Mouse (Mus musculus): ENCODE data around the gene Rasgef1b.

Rasgef1b gene

GRCm38 (mm10) chr5:99602244-99603023 is 126.4 kb downstream of the Rasgef1b start:
- DNase-seq (ENCODE audit: low spot score in 2 of 2): no peak

- DNase-seq (ENCODE audit: low spot score in 2 of 2): no peak
Measured at GRCm38 (mm10) chr5:99599376-99599775, 129.5 kb downstream of the Rasgef1b start.

DNA sequence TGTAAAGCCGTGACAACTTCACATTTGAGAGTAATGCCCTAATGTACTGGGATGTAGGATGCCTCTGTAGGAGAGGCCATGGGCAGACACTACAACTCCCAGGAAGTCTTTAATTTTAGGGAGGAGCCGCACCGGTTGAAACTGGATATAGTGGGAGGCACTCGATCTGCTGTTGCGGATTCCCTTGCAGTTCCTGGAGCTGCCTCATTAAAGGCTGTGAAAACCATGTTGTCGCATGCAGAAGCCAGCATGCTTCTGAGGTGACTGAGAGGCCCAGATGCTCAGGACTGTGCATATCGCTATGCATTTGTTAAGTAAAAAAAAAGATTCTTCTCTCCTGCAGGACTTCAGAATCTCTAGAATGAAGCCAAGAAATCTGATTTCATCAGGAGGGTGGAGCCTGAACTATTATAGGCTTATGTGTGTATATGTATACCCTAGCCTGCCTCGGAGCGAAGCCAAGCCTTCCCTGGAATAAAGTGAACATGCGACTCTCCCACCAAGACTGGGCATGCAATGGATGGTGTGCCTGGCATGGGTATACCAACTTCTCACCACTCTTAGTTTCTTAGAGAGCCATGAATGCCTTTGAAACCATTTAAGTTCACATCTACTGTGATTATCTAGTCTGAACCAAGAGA is 130.3 kb downstream of the Rasgef1b start:
- DNase-seq (ENCODE audit: low spot score in 2 of 2): no peak

- DNase-seq (ENCODE audit: low spot score in 2 of 2): peak in 1 of 2 experiments; percentile 41
Measured at GRCm38 (mm10) chr5:99597701-99598100, 131.2 kb downstream of the Rasgef1b start.

DNA sequence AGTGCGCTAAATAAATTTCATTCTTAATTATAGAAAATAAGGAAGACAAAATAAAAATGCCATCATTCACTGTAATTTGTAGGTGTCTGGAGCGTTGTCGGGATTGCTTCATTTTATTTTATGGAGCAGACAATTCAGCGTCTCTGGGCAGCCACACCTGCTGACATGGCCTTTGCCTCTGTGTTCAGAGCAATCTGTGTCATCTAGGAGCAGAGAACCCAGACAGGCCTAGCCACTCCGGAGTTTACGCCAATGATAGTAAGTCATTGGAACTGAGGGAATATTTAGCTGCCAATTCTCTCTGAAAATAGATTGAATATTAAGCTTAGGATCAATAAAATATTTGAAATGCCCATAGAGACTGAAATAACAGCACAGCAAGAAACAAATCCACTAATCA is 137.5 kb downstream of the Rasgef1b start:
- no peak for DNase-seq (ENCODE audit: low spot score in 2 of 2)

GRCm38 (mm10) chr5:99590539-99590938 is 138.3 kb downstream of the Rasgef1b start:
- DNase-seq (ENCODE audit: low spot score in 2 of 2): no peak

DNA sequence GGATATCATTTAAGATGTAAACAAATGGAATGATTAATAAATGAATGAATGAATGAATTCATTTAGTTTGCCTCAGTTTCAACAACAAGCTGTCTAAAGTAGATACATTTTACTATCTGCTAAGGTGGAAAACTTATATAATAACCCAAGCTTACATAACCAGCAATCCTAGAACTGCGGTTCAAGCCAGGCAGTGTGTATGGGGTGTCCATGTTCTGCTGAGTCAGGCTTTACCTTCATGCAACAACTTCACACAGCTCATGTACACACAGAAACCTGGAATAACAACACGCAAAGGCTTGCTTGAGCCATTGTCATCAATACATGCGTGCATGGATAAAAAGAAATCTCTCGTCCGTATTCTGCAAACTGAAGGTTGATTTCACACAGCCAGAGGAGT is 140.9 kb downstream of the Rasgef1b start:
- DNase-seq (ENCODE audit: low spot score in 2 of 2): no peak

DNA sequence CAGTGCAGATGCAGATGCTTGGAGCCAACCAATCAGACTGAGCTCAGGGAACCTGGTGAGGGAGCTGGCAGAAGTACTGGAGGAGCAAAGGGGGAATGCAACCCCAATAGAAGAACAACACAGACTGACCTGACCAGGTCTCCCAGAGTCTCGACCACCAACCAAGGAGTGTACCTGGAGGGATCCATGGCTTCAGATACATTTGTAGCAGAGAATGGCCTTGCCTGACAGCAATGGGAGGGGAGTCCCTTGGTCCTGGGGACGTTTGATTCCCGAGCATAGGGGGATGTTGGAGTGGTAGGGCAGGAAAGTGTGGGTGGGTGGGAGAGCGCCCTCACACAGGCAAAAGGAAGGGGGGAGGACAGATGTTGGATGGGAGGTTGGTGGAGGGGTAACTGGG is 141.3 kb downstream of the Rasgef1b start:
- no peak for DNase-seq (ENCODE audit: low spot score in 2 of 2)

GRCm38 (mm10) chr5:99586287-99586686 is 142.6 kb downstream of the Rasgef1b start:
- peak in 1 of 2 experiments; percentile 32 for DNase-seq (ENCODE audit: low spot score in 2 of 2)

DNA sequence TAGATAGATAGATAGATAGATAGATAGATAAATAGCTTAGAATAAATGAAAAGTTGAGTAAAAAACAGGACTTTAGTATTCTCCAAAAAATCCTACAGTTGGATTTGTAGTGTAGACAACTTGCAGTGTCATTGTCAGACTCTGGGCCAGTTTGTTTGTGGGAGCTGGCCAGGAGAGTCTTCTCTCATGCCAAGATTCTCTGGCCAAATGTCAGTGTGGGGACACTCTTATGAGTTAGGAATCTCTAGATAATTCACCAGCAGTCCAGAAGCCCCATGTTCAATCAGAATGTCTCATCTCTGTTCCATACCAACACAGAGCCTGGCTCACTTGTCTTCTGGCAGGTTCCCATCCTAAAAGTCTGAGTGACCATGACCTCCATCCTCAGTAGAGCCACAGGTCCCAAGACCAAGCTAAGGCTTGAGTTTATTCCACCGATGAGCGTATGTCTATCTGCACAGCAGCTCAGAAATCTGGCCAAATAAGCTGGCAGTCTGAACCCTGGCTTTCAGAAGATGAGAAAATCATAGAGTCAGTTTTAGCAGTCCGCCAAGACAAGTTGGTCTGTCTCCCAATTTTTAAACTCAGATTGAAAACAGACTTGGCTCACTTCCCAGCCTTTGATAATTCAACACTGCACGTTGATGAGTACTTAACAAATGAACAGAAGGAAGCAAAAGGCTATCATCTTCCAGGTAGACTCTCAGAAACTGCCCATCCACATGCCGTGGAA is 143.5 kb downstream of the Rasgef1b start:
- peak in 1 of 2 experiments; percentile 25 for DNase-seq (ENCODE audit: low spot score in 2 of 2)

GRCm38 (mm10) chr5:99584266-99584665 is 144.6 kb downstream of the Rasgef1b start:
- no peak for DNase-seq (ENCODE audit: low spot score in 2 of 2)

DNA sequence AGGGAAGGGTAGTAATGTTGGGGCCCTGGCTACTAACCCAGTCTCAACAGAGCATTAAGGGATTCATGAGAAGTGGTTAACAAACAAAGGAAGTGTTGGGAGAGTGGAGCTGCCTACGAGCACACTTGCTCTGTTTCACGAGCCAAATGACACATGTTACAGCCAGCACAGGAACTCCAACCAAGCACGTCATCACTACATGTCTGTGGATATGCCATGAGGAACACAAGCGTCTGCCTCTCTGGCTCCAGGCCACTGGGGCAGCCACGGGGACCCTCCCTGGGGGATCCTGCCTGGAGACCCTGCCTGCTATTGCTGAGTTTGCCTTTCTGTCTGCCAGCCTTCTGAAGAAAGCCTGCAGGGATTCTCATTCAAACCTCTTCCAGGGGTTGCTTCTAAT is 146.8 kb downstream of the Rasgef1b start:
- DNase-seq (ENCODE audit: low spot score in 2 of 2): no peak

DNA sequence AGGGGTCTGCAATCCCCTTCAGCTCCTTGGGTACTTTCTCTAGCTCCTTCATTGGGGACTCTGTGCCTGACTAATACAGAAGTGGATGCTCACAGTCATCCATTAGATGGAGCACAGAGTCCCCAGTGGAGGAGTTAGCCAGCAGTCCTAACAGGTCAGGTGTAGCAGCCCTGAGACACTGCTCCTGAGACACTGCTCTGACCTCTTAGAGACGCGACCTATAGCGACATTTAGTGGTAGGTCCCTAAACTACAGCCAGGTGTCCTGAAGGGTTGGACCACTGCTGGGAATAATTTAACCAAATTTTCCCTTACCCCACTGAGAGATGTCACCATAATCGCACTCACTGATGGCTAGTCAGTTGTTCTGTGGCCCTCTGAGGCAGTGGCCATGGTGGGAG is 150.2 kb downstream of the Rasgef1b start:
- peak in 1 of 2 experiments; percentile 51 for DNase-seq (ENCODE audit: low spot score in 2 of 2)

GRCm38 (mm10) chr5:99575897-99576296 is 153.0 kb downstream of the Rasgef1b start:
- DNase-seq (ENCODE audit: low spot score in 2 of 2): no peak

DNA sequence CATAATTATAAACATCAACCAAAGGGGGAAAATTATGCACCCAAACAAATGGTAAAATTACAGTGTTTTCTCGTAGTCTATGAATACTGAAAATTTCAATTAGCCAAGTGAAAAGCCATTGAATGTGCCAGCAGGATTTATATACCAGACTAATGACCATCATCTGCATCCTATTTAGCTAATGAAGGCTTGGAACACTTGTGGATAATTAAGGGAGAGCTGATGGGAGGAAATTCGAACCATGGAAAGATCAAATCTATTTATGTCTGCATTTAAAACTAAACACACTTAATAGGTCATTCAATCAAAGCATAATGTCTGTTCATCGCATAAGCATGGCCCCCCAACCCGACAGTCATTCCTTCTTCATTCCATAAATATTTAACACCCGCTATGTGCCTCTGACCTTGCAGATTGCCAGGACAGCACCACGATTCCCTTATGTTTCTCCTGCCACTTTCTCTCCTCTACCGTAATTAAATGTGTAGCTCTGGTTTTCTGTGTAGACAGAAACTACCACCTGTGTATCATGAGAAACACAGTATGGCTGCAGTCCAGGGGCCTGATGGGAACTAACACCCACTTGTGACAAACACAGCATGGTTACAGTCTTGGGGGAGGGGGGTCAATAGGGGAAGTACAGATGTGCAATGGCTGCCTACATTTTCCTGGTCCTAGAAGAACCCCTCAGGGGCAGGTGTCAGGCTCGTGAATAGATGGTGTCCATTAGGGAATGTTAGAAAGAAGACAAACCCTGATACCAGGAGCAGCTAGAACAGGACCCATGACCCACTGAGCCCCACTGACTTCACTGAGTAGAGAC is 164.2 kb downstream of the Rasgef1b start:
- DNase-seq (ENCODE audit: low spot score in 2 of 2): no peak

GRCm38 (mm10) chr5:99562096-99562495 is 166.8 kb downstream of the Rasgef1b start:
- DNase-seq (ENCODE audit: low spot score in 2 of 2): no peak

GRCm38 (mm10) chr5:99559814-99560213 is 169.1 kb downstream of the Rasgef1b start:
- no peak for DNase-seq (ENCODE audit: low spot score in 2 of 2)

GRCm38 (mm10) chr5:99558231-99558630 is 170.6 kb downstream of the Rasgef1b start:
- DNase-seq (ENCODE audit: low spot score in 2 of 2): no peak

DNA sequence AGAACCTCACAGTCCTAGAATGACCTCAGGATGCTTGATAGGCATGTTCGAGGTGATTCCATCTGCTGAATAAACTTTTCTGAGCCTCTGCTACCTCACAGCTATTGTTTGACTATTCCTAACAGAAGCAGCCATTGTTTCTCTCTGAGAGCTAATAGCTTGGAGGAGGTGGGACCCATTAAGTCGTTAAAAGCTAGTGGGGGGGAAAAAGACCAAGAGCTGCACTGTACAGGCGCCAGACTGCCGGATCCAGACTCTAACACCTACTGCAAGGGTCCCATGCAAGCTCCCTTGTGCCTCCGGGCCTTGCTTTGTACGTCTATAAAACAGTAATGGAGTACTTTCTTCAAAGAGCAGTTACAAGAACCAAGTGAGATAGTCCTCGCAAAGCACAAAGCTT is 176.2 kb downstream of the Rasgef1b start:
- DNase-seq (ENCODE audit: low spot score in 2 of 2): no peak

GRCm38 (mm10) chr5:99544664-99545494 is 184.0 kb downstream of the Rasgef1b start:
- no peak for DNase-seq (ENCODE audit: low spot score in 2 of 2)

All from cerebellum, postnatal 4 days (tissue).